Mouse (Mus musculus): ENCODE results near the gene Sox5.

- TF ChIP-seq EP300 (IDR thresholded peaks at IDR 0.05; ENCODE audit: low read depth) (no peak), CTCF (IDR thresholded peaks at IDR 0.05; ENCODE audit: low read depth) (no peak)
Measured at GRCm38 (mm10) chr6:144709614-144710180, 72.1 kb downstream of the Sox5 start.

Measured in heart, postnatal 0 days (tissue).